Mouse (Mus musculus) naive thymus-derived CD4-positive, alpha-beta T cell, adult 2 months (primary cell): ENCODE data around the gene Rbsn.

Experiments
- DNase-seq: peaks from one replicate; pipeline ENCODE4 v3.0.0-alpha.2; 2011; ENCODE audit warnings: low read depth

The Rbsn gene

DNA sequence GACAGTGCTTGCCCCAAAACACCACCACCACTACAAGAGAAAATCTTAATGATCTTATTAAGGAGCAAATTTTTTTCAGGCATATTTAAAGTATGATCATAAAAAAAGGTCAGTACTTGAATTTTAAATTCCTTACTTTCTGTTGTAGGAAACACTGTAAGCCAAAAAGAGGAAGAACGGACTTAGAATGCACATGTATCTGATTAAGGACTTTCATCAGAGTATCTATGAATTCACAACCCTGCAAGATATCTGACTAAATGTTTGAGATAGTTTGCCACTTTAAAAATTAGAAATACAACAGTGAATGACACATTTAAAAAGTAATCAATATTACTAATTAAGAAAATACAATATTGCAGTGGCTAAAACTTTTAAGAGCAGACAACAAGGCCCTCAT is 38.3 kb downstream of the Rbsn start:
- DNase-seq = no peak

DNA sequence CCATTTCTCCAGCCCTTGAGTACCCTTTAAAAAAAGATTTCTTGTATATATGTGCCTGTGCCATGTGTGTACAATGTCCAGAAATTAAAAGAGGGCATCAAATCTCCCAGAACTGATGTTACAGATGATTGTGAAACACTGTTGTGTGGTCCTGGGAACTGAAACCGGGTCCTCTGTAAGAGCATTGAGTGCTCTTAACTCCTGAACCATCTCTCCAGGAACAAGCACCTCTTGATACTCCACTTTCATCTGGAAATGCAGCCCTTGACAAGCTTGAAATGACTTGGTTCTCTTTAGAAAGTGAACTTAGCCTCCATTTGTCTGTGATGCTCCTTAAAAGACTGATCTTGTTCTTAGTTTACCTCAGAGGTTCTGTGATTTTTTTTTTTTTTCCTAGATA is 52.0 kb downstream of the Rbsn start:
- no peak for DNase-seq

DNA sequence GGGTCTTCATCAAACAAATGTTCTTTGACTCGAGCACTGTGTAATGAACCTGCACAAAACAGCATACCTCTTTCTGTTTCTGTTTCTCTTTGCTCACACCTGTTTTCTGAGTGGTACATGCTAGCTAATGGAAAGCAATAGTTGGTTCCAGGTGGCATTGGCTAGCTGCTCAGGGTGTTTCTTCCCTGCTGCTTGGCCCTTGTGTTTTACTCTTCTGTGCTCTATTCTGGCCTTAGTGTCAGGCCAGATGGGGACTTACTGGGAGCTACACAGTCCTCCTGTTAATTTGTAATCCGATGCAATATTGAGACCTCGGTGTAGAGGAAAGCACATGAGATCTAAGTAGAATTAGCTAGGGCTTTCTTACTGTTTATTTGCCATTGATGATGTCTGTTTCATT is 55.9 kb downstream of the Rbsn start:
- no peak for DNase-seq

DNA sequence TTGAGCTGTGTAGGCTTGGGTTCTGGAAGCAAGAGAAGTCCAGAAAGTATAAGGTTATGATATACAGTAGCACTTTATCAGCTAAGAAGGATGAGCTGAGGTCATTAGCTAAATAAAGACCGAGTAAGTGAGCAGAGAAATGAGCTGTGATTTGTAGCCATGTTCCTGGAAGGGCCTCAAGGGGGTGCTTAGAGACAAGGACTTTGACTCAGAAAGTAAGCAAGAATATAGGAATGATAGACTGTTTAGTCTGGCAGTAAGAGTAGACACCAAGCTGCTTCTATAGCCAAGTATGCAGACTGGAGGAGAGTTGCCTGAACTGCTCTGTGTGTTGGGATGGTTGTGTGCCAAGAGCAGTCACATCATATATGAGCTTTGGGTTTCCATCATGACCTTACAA is 61.0 kb downstream of the Rbsn start:
- DNase-seq = no peak

DNA sequence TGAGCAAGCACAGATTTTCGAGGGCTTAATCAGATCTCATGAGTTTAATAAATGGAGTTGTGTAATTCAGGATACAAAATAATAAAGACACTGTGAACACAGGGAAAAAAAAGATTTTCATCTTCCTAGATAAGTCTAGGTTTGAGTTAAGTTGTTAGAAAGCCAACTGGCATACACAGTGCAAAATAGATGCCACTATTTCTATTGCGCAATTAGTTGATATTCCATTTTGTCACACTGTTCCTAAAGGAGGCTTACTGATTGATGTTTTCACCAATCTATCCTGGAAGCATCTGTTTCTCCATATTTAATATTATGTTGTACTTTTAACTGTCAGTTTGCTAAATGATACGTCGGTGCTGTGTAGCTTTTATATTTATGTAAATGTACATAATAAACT is 68.8 kb downstream of the Rbsn start:
- DNase-seq = no peak
